Mouse (Mus musculus) E14TG2a.4 (cell line): ENCODE data around the gene Fgfrl1.

Experiments
- CTCF ChIP-seq: conservative IDR thresholded peaks from 2 replicates; pipeline ENCODE4 v1.5.1; 2014; ENCODE audit warnings: low read length
- NANOG ChIP-seq: IDR thresholded peaks from 2 replicates; pipeline ENCODE4 v1.6.1; 2014; ENCODE audit warnings: borderline replicate concordance, low read length, mixed read lengths
- POU5F1 ChIP-seq: IDR thresholded peaks from 2 replicates; pipeline ENCODE4 v1.6.1; 2014; ENCODE audit warnings: low read length, borderline replicate concordance

- no peak for TF ChIP-seq NANOG
- TF ChIP-seq CTCF = no peak
- no peak for TF ChIP-seq POU5F1
Measured at GRCm38 (mm10) chr5:108648937-108649576, 43.1 kb upstream of the Fgfrl1 start.
